Mouse (Mus musculus) heart, adult 18-20 months (tissue): Measurements from ENCODE around the gene Mreg. TPM values are rescaled to one million over a fixed set of nuclear protein-coding genes. Genes with fewer than 3 reads are reported as not detected.

Experiments
- DNase-seq, 2 experiments: peaks; one replicate each; pipeline ENCODE4 v3.0.0; 2021 to 2022; ENCODE audit warnings: mixed read lengths in 1 of 2
- total RNA-seq, 2 experiments: library from RNA; stranded (reverse); gene quantifications; 2 replicates each; pipeline ENCODE4 v1.2.3; 2021

Mreg gene
- total RNA-seq, 2 experiments from 2014 or later, result 36.9 to 39.7 TPM

- DNase-seq, result no peak
These were observed 16.0 kb downstream of the Mreg start for GRCm38 (mm10) chr1:72196123-72196522.

GRCm38 (mm10) chr1:72191449-72191848, 20.7 kb downstream of the Mreg start:
- DNase-seq, result no peak

GRCm38 (mm10) chr1:72188142-72188738, 23.9 kb downstream of the Mreg start:
- no peak for DNase-seq

GRCm38 (mm10) chr1:72187486-72187885, 24.6 kb downstream of the Mreg start:
- DNase-seq, result peak in 1 of 2 experiments; percentile 15

- no peak for DNase-seq
These were observed 26.0 kb downstream of the Mreg start for GRCm38 (mm10) chr1:72186151-72186550.

GRCm38 (mm10) chr1:72183554-72183953, 28.6 kb downstream of the Mreg start:
- no peak for DNase-seq

- peak; percentile 42 to 62 for DNase-seq
These were observed 29.1 kb downstream of the Mreg start for GRCm38 (mm10) chr1:72182930-72183499.

- DNase-seq, result no peak
These were observed 32.2 kb downstream of the Mreg start for GRCm38 (mm10) chr1:72179947-72180346.

GRCm38 (mm10) chr1:72176239-72176638, 35.9 kb downstream of the Mreg start:
- DNase-seq, result no peak

- no peak for DNase-seq
These were observed 37.9 kb downstream of the Mreg start for GRCm38 (mm10) chr1:72174183-72174582.

- no peak for DNase-seq
These were observed 38.6 kb downstream of the Mreg start for GRCm38 (mm10) chr1:72173402-72174051.

- DNase-seq, result peak in 1 of 2 experiments; percentile 9
These were observed 39.3 kb downstream of the Mreg start for GRCm38 (mm10) chr1:72172788-72173187.

- DNase-seq, result no peak
These were observed 40.9 kb downstream of the Mreg start for GRCm38 (mm10) chr1:72171001-72171860.

- DNase-seq, result no peak
These were observed 45.1 kb downstream of the Mreg start for GRCm38 (mm10) chr1:72167024-72167423.

- no peak for DNase-seq
These were observed 45.7 kb downstream of the Mreg start for GRCm38 (mm10) chr1:72166468-72166814.

GRCm38 (mm10) chr1:72165723-72166467, 46.2 kb downstream of the Mreg start:
- no peak for DNase-seq

GRCm38 (mm10) chr1:72160321-72160720, 51.8 kb downstream of the Mreg start:
- no peak for DNase-seq

- no peak for DNase-seq
These were observed 67.1 kb downstream of the Mreg start for GRCm38 (mm10) chr1:72145041-72145440.

- DNase-seq, result no peak
These were observed 67.7 kb downstream of the Mreg start for GRCm38 (mm10) chr1:72144426-72144825.

GRCm38 (mm10) chr1:72141893-72142480, 70.1 kb downstream of the Mreg start:
- DNase-seq, result peak; percentile 17 to 69

- no peak for DNase-seq
These were observed 76.0 kb downstream of the Mreg start for GRCm38 (mm10) chr1:72136101-72136500.

- no peak for DNase-seq
These were observed 77.6 kb downstream of the Mreg start for GRCm38 (mm10) chr1:72134534-72134933.
